Mouse (Mus musculus) liver, postnatal 0 days (tissue): ENCODE measurements around the gene Wdsub1.

Experiments
- CTCF ChIP-seq: sonication (generic); IDR thresholded peaks from 2 replicates; pipeline ENCODE4 v1.5.1; 2016; ENCODE audit warnings: antibody characterized with exemption, low read depth
- EP300 ChIP-seq: IDR thresholded peaks from 2 replicates; pipeline ENCODE4 v1.6.1; 2016; ENCODE audit warnings: antibody characterized with exemption, low read depth, mild to moderate bottlenecking

DNA sequence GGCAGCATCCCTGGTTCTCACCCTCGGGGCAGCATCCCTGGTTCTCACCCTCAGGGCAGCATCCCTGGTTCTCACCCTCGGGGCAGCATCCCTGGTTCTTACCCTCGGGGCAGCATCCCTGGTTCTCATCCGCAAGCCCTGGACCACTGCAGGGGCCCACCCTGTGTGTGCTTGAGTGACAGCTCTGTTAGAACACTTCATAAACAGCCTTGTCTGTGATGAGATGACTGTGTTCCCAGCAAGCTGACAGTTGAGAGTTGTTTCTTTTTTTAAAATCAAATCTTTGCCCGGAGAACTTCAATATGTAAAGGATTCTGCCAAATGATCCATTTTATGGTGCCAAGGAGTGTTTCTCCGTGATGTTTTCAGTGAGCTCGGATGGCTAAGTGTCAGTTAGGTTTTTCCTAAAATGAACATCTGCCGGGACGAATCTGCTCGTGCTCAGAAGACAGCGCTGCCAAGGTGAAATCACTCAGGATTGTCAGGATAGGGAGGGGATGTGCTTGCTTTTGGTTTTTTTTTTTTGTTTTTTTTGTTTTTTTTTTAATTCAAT is 54.2 kb downstream of the Wdsub1 start:
- TF ChIP-seq CTCF (no peak), EP300 (no peak)
